ENCODE assay signal across 27 mouse cellular contexts in the genomic region with DNA sequence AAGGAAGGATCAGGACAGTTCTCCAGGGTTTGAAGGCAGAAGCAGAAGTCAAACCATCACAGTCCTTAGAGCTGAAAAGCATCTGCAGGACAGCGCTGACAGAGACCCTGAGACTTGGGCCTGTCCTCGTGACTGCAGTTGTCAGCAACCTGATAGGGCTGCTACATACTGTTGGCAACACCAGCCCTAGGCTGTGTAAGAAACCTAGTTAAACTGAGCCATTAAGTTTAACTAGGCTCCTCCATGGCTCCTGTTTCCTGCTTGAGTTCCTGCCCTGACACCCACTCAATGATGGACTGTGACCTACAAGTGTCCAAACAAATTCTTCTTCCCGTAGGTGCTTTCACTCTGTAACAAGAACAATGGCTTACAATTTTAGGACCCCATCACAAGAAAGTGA. TPM values are rescaled to one million over a fixed set of nuclear protein-coding genes. Genes with fewer than 3 reads are reported as not detected.
"Had no signal": no experiment of that assay in that cellular context is flagged by ENCODE, and none has a peak within 500 bp of the region (broad histone marks: within the 10 kb centered on the region; RNA-seq: fewer than 3 reads in every experiment).

No protein-coding gene starts in this region.

- ATAC-seq: liver, postnatal 0 days; lung, postnatal 0 days; midbrain, embryonic 13.5 days; midbrain, embryonic 15.5 days had no signal

- H3K27me3 ChIP-seq: lung, embryonic 15.5 days; midbrain, embryonic 13.5 days; midbrain, embryonic 15.5 days; neural tube, embryonic 13.5 days; neural tube, embryonic 15.5 days had no signal

- H3K4me1 ChIP-seq: lung, embryonic 15.5 days; megakaryocyte, embryonic 14.5 days; midbrain, embryonic 13.5 days; midbrain, embryonic 15.5 days; neural tube, embryonic 13.5 days; neural tube, embryonic 15.5 days had no signal

- H3K9ac ChIP-seq: liver, postnatal 0 days; lung, embryonic 15.5 days; midbrain, embryonic 13.5 days; midbrain, embryonic 15.5 days; neural tube, embryonic 13.5 days; neural tube, embryonic 15.5 days had no signal

- H3K4me2 ChIP-seq: lung, embryonic 15.5 days; midbrain, embryonic 11.5 days; midbrain, embryonic 13.5 days; midbrain, embryonic 15.5 days; neural tube, embryonic 13.5 days; neural tube, embryonic 15.5 days had no signal

- H3K4me3 ChIP-seq: lung, embryonic 15.5 days; megakaryocyte, embryonic 14.5 days; midbrain, embryonic 13.5 days; midbrain, embryonic 15.5 days; myocyte; neural tube, embryonic 13.5 days; neural tube, embryonic 15.5 days had no signal

- H3K36me3 ChIP-seq: lung, embryonic 15.5 days; midbrain, embryonic 13.5 days; midbrain, embryonic 15.5 days; neural tube, embryonic 13.5 days; neural tube, embryonic 15.5 days had no signal

- H3K9me3 ChIP-seq: lung, embryonic 15.5 days; megakaryocyte, embryonic 14.5 days; midbrain, embryonic 13.5 days; midbrain, embryonic 15.5 days; neural tube, embryonic 13.5 days; neural tube, embryonic 15.5 days had no signal

- H3K27ac ChIP-seq: lung, embryonic 15.5 days; macrophage; midbrain, embryonic 13.5 days; midbrain, embryonic 15.5 days; neural tube, embryonic 13.5 days; neural tube, embryonic 15.5 days had no signal

- DNase-seq: liver, postnatal 0 days; lung, adult 2 months; lung, postnatal 14 days; lung, postnatal 36 days; retina, postnatal 1 day; right cerebral cortex, adult 18-20 months; right cerebral cortex, postnatal 25 days; right cerebral cortex, postnatal 4 days; spleen, adult 18-20 months; thymus, adult 2 months; thymus, postnatal 25 days; thymus, postnatal 4 days had no signal

RNA-seq across cellular contexts. Expression of gene Mael, which starts 33.4 kb away (rescaled TPM):
- total RNA-seq: megakaryocyte progenitor cell, adult 5-6 weeks had no signal
- polyA plus RNA-seq: liver, postnatal 0 days; lung, adult 2 months; lung, embryonic 15.5 days; lung, postnatal 0 days; macrophage; midbrain, embryonic 13.5 days; midbrain, embryonic 15.5 days; myocyte; neural tube, embryonic 11.5 days; neural tube, embryonic 13.5 days; small intestine, adult 2 months; stomach, embryonic 16.5 days; urinary bladder, adult 2 months had no signal

RNA-seq across cellular contexts. Expression of gene Ildr2, which starts 48.8 kb away (rescaled TPM):
- total RNA-seq: megakaryocyte progenitor cell, adult 5-6 weeks had no signal
- polyA plus RNA-seq: macrophage had no signal
